Mouse (Mus musculus) gastrocnemius, postnatal 25 days (tissue): ENCODE measurements around the gene Srp54a. TPM values are rescaled to one million over a fixed set of nuclear protein-coding genes. Genes with fewer than 3 reads are reported as not detected.
"Not testable (repeated sequence)": the region's sequence is repeated elsewhere in the genome, so short reads cannot be mapped to it uniquely, and the experiment has no call there.

Experiments used
- DNase-seq: peaks from one replicate; pipeline ENCODE4 v3.0.0; 2022
- total RNA-seq, 2 experiments: library from RNA; stranded (reverse); gene quantifications; 1 replicate in 1 of 2; 2 replicates in 1 of 2; pipeline ENCODE4 v1.2.3; 2021

Gene Srp54a
- total RNA-seq, 2 experiments from 2014 or later, result 62.6 to 69.8 TPM

GRCm38 (mm10) chr12:55124731-55125130 lies 44.7 kb downstream of the Srp54a start:
- DNase-seq, result not testable (repeated sequence)

DNA sequence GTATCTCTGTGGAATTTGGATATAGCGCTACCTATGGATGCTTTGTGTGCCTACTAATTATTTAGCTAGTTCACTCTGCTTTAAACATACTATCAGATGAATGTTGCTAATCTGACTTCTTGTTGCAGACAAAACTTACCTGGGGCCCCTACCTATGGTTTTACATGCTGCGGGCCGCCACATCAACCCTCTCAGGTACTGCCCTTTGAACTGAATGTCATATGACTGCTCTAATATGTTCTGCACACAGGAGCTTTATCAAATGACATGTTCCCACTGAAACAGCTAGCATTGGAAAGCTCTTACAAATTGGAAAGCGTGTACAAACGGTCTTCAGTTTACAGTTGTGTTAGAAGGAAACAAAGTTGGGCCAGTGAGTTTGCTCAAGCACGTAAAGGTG lies 55.5 kb downstream of the Srp54a start:
- not testable (repeated sequence) for DNase-seq

GRCm38 (mm10) chr12:55137859-55138258 lies 57.8 kb downstream of the Srp54a start:
- not testable (repeated sequence) for DNase-seq

GRCm38 (mm10) chr12:55154559-55155448 lies 74.7 kb downstream of the Srp54a start, which contains the start of gene Srp54b:
Srp54b (plus strand) TSS chr12:55155104.
- not testable (repeated sequence) for DNase-seq

- DNase-seq, result not testable (repeated sequence)
These were observed 75.4 kb downstream of the Srp54a start for GRCm38 (mm10) chr12:55155449-55155783.

Other genes with a start within 250 kb of the Srp54a start
- 100 to 1,000 TPM; 511 to 548 TPM for gene Cfl2, start 217.4 kb upstream of the Srp54a start, total RNA-seq
- gene Gm20403, start 93.7 kb upstream of the Srp54a start, total RNA-seq, result not detected
- gene Baz1a, start 65.9 kb upstream of the Srp54a start, total RNA-seq, result 1 to 10 TPM; 4.6 to 5.5 TPM
- 1 to 10 TPM; 5.6 to 6.6 TPM for gene 2700097O09Rik, start 152 bp upstream of the Srp54a start, total RNA-seq
- 1 to 10 TPM; 3.9 to 8.4 TPM for gene Fam177a, start 44.2 kb downstream of the Srp54a start, total RNA-seq
- gene Srp54b, start 74.8 kb downstream of the Srp54a start, total RNA-seq, result 10 to 100 TPM; 31.1 to 32.2 TPM
- 1 to 10 TPM in 1 of 2 experiments, not detected in 1; 2.9 TPM for gene 1700047I17Rik2, start 119.3 kb downstream of the Srp54a start, total RNA-seq
- gene Srp54c, start 149.9 kb downstream of the Srp54a start, total RNA-seq, result 10 to 100 TPM; 21.9 to 25.3 TPM
- 1 to 10 TPM; 8.7 to 8.9 TPM for gene 1110008L16Rik, start 219.3 kb downstream of the Srp54a start, total RNA-seq
- gene Ppp2r3c, start 222.7 kb downstream of the Srp54a start, total RNA-seq, result 10 to 100 TPM; 10.1 to 10.3 TPM